Comparison of ENCODE assay signal across 11 mouse cellular contexts in genomic region chr16:34959261-34959660, GRCm38 (mm10).
DNase-seq lines count a peak whose midpoint lies in the region; ATAC-seq and TF ChIP-seq lines count a peak whose summit lies in the region.
"Had no signal": no experiment of that assay in that cellular context is flagged by ENCODE, and none has a peak within 500 bp of the region (broad histone marks: within the 10 kb centered on the region; RNA-seq: fewer than 3 reads in every experiment).

No protein-coding gene starts in this region.

- peaks cover 66% of the 10 kb centered on the region for H3K36me3 ChIP-seq in lung, embryonic 14.5 days (ENCODE audit: insufficient read depth)
- no peaks in the 10 kb centered on the region for H3K36me3 ChIP-seq in stomach, embryonic 15.5 days
- H3K36me3 ChIP-seq: G1E; liver, embryonic 13.5 days had no signal

- H3K4me3 ChIP-seq in lung, embryonic 14.5 days (ENCODE audit: low read depth, low read length), result no peak overlapping the region
- H3K4me3 ChIP-seq in stomach, embryonic 15.5 days (replicated peaks), result no peak overlapping the region
- H3K4me3 ChIP-seq: liver, embryonic 13.5 days; midbrain, embryonic 10.5 days had no signal

- 58% methylated on average over 5 of the region's 5 CpGs for WGBS in lung, embryonic 14.5 days
- WGBS in stomach, embryonic 15.5 days, result 78% methylated on average over 5 of the region's 5 CpGs

- H3K27me3 ChIP-seq in lung, embryonic 14.5 days (ENCODE audit: insufficient read depth, low read length), result no peaks in the 10 kb centered on the region
- H3K27me3 ChIP-seq in stomach, embryonic 15.5 days (replicated peaks), result no peaks in the 10 kb centered on the region
- H3K27me3 ChIP-seq: liver, embryonic 13.5 days had no signal

- DNase-seq in heart, adult 11 months, result peak; percentile 93
- DNase-seq in heart, adult 8-10 months (ENCODE audit: low spot score), result no peak
- peak; percentile 46 for DNase-seq in lung, embryonic 14.5 days
- no peak for DNase-seq in lung, postnatal 14 days
- peak; percentile 74 for DNase-seq in kidney, postnatal 14 days
- no peak for DNase-seq in layer of hippocampus, postnatal 14 days (ENCODE audit: low spot score in 2 of 2)
- no peak for DNase-seq in cerebellum, postnatal 25 days
- DNase-seq: liver, embryonic 13.5 days had no signal

- H3K4me1 ChIP-seq in lung, embryonic 14.5 days (ENCODE audit: insufficient read depth), result peaks cover 50% of the 10 kb centered on the region
- H3K4me1 ChIP-seq in stomach, embryonic 15.5 days, result peaks cover 44% of the 10 kb centered on the region

- peak; percentile 32; the same call in 1 of the 2 replicates for ATAC-seq in lung, embryonic 14.5 days (ENCODE audit: insufficient read depth)
- ATAC-seq in stomach, embryonic 15.5 days (ENCODE audit: insufficient read depth, low FRiP score, low read depth), result no peak

- no peak for TF ChIP-seq CTCF in lung, embryonic 14.5 days (IDR thresholded peaks at IDR 0.05; ENCODE audit: low read depth)

- peak overlapping the region; percentile 92 for H3K27ac ChIP-seq in lung, embryonic 14.5 days (ENCODE audit: low read depth)
- H3K27ac ChIP-seq in stomach, embryonic 15.5 days, result peak overlapping the region; percentile 84
- H3K27ac ChIP-seq: midbrain, embryonic 10.5 days had no signal

- no peaks in the 10 kb centered on the region for H3K9me3 ChIP-seq in lung, embryonic 14.5 days (ENCODE audit: low read depth, low read length)
- no peaks in the 10 kb centered on the region for H3K9me3 ChIP-seq in stomach, embryonic 15.5 days
- H3K9me3 ChIP-seq: G1E; liver, embryonic 13.5 days had no signal

- H3K4me2 ChIP-seq in lung, embryonic 14.5 days, result no peak overlapping the region
- no peak overlapping the region for H3K4me2 ChIP-seq in stomach, embryonic 15.5 days
- H3K4me2 ChIP-seq: liver, embryonic 13.5 days had no signal

- no peak overlapping the region for H3K9ac ChIP-seq in lung, embryonic 14.5 days
- no peak overlapping the region for H3K9ac ChIP-seq in stomach, embryonic 15.5 days
- H3K9ac ChIP-seq: liver, embryonic 13.5 days had no signal

Comparison
In these comparisons a context has a peak if more than half of its experiments do, and no peak if none do; other contexts are left out.
1. DNase-seq: peak in heart, adult 11 months (single experiment), lung, embryonic 14.5 days (single experiment) and kidney, postnatal 14 days (single experiment); none in heart, adult 8-10 months (single experiment), lung, postnatal 14 days (single experiment), layer of hippocampus, postnatal 14 days (0 of 2) and cerebellum, postnatal 25 days (0 of 2).